Mouse (Mus musculus) liver, adult 2 months (tissue): Measurements from ENCODE around the gene Ell2. TPM values are rescaled to one million over a fixed set of nuclear protein-coding genes. Genes with fewer than 3 reads are reported as not detected.

ENCODE experiments used
- DNase-seq: peaks from one replicate; pipeline ENCODE4 v3.0.0-alpha.2; 2011; ENCODE audit warnings: low read depth, low spot score; ENCODE audit errors: extremely low read depth
- H3K27ac ChIP-seq: fragments of 200-500 bp; replicated peaks from 2 replicates; pipeline ENCODE4 v1.5.1; 2012; ENCODE audit warnings: low read depth, mild to moderate bottlenecking, control low read depth, inconsistent platforms, low read length; ENCODE audit not compliant: insufficient read depth
- H3K27me3 ChIP-seq: fragments of 200-500 bp; 2 replicates; pipeline ENCODE4 v1.6.1; 2012; ENCODE audit warnings: mild to moderate bottlenecking, moderate library complexity, low read length, inconsistent platforms; ENCODE audit not compliant: control insufficient read depth, insufficient read depth
- H3K36me3 ChIP-seq: fragments of 200-500 bp; 2 replicates; pipeline ENCODE4 v1.6.1; 2012; ENCODE audit warnings: low read length, inconsistent platforms; ENCODE audit not compliant: control insufficient read depth, insufficient read depth
- H3K4me1 ChIP-seq: fragments of 200-500 bp; 2 replicates; pipeline ENCODE4 v1.6.1; 2011; ENCODE audit warnings: low read length; ENCODE audit not compliant: control insufficient read depth, insufficient read depth
- H3K4me3 ChIP-seq: fragments of 200-500 bp; 2 replicates; pipeline ENCODE4 v1.5.1; 2011; ENCODE audit warnings: low read depth, mild to moderate bottlenecking, control low read depth, low read length, moderate library complexity; ENCODE audit not compliant: insufficient read depth
- H3K79me2 ChIP-seq: fragments of 200-500 bp; 2 replicates; pipeline ENCODE4 v1.6.1; 2012; ENCODE audit warnings: inconsistent platforms, mild to moderate bottlenecking, low read length, moderate library complexity; ENCODE audit not compliant: control insufficient read depth, insufficient read depth
- H3K9ac ChIP-seq: fragments of 200-500 bp; 2 replicates; pipeline ENCODE4 v1.6.1; 2012; ENCODE audit warnings: low read depth, mild to moderate bottlenecking, control low read depth, inconsistent platforms, low read length
- CTCF ChIP-seq: fragments of 200-500 bp; IDR thresholded peaks from 2 replicates; pipeline ENCODE4 v1.5.1; 2011; ENCODE audit warnings: low read depth, low read length, control low read depth
- POLR2A ChIP-seq: fragments of 200-500 bp; IDR thresholded peaks from 2 replicates; pipeline ENCODE4 v1.6.1; 2011; ENCODE audit warnings: low read length, control low read depth; ENCODE audit not compliant: insufficient read depth; ENCODE audit errors: extremely low read depth
- WGBS: fragments of 180-500 bp; shearing (Covaris S2); methylation state at CpG from one replicate; pipeline ENCODE4 v1.1.7; 2018; 5-methylcytosine and 5-hydroxymethylcytosine counted together
- polyA plus RNA-seq: library from polyadenylated mRNA; depleted of rRNA; stranded (reverse); fragments of >200 nt; gene quantifications from 2 replicates; pipeline ENCODE4 v1.2.3, GENCODE M21; 2012; rRNA removed
- total RNA-seq: library from RNA; depleted of rRNA; stranded (reverse); fragments of >200 nt; gene quantifications from 2 replicates; pipeline ENCODE4 v1.2.3, GENCODE M21; 2014; rRNA removed

Gene Ell2
- total and polyA plus RNA-seq, 2 experiments: 8.6 to 48.2 TPM

GRCm38 (mm10) chr13:75809957-75810356 is 103.4 kb downstream of the Ell2 start:
- H3K4me1 ChIP-seq: no peaks in the 10 kb centered on the region
- H3K27me3 ChIP-seq: no peaks in the 10 kb centered on the region
- no peak overlapping the region for H3K27ac ChIP-seq
- H3K36me3 ChIP-seq: no peaks in the 10 kb centered on the region
- WGBS: 100% methylated on average over 1 of the region's 1 CpGs
- no peaks in the 10 kb centered on the region for H3K79me2 ChIP-seq
- H3K4me3 ChIP-seq: no peak overlapping the region
- no peak for TF ChIP-seq CTCF
- no peak for TF ChIP-seq POLR2A
- no peak overlapping the region for H3K9ac ChIP-seq
- DNase-seq: no peak

GRCm38 (mm10) chr13:75817183-75817582 is 110.6 kb downstream of the Ell2 start:
- H3K4me3 ChIP-seq: no peak overlapping the region
- no peaks in the 10 kb centered on the region for H3K79me2 ChIP-seq
- H3K4me1 ChIP-seq: no peaks in the 10 kb centered on the region
- no peaks in the 10 kb centered on the region for H3K27me3 ChIP-seq
- no peak overlapping the region for H3K9ac ChIP-seq
- H3K27ac ChIP-seq: no peak overlapping the region
- DNase-seq: no peak
- TF ChIP-seq POLR2A: no peak
- TF ChIP-seq CTCF: no peak
- 97% methylated on average over 2 of the region's 2 CpGs for WGBS
- no peaks in the 10 kb centered on the region for H3K36me3 ChIP-seq

DNA sequence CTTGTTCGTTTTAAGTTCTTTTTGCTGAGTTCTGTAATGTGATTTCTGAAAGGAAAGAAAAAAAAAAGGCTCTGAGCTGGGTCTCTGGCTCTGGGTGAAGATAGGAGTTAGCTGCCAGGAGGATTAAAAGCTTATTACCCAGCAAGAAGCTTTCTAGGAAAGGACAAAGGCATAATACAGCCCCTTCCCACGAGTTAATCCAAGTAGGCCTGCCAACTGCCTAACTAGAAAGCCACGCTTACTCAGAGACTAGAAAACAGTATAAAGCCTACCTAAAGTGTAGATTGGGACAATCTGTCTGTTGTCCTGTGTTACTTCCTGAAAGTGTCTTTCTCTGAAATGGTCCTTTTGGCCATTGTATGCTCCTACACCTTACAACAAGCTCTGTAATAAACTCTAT is 111.9 kb downstream of the Ell2 start:
- no peak for DNase-seq
- Histone ChIP-seq H3K79me2 (no peaks in the 10 kb centered on the region), H3K27me3 (no peaks in the 10 kb centered on the region), H3K4me1 (no peaks in the 10 kb centered on the region), H3K27ac (no peak overlapping the region), H3K9ac (no peak overlapping the region), H3K4me3 (no peak overlapping the region), H3K36me3 (no peaks in the 10 kb centered on the region)
- TF ChIP-seq CTCF (no peak), POLR2A (no peak)
- WGBS: 60% methylated on average over 3 of the region's 3 CpGs

DNA sequence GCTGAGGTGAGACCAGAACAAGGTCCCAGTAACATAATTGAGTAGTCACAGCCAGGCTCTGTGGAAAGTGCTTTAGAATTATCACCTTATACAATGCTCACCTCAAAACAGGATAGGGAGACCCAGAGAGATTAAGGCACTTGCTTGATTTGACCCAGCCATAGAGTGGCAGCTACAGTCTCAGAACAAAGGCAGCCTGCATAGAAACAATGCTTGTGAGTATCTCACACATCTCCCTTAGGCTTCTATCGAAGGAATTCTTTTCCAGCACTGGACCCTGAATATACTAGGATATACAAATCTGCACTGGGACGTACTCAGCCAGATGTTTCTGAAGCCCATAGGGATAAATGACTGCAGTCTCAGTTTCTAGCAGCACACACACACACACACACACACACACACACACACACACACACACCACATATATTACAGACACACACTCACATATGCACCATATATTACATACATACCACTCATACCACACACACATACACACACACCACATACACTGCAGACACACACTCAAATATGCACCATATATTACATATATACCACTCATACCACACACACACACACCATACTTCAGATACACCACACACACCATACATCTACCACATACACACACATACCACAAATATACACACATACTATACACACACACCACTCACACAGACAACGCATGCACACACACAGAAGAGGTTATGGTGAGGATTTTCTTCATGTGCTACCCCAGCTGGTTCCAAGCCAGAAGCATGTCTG is 112.6 kb downstream of the Ell2 start:
- Histone ChIP-seq H3K27me3 (no peaks in the 10 kb centered on the region), H3K79me2 (no peaks in the 10 kb centered on the region), H3K9ac (no peak overlapping the region), H3K27ac (no peak overlapping the region), H3K4me1 (no peaks in the 10 kb centered on the region), H3K4me3 (no peak overlapping the region), H3K36me3 (no peaks in the 10 kb centered on the region)
- no peak for DNase-seq
- WGBS: 88% methylated on average over 3 of the region's 3 CpGs
- TF ChIP-seq CTCF (no peak), POLR2A (no peak)

DNA sequence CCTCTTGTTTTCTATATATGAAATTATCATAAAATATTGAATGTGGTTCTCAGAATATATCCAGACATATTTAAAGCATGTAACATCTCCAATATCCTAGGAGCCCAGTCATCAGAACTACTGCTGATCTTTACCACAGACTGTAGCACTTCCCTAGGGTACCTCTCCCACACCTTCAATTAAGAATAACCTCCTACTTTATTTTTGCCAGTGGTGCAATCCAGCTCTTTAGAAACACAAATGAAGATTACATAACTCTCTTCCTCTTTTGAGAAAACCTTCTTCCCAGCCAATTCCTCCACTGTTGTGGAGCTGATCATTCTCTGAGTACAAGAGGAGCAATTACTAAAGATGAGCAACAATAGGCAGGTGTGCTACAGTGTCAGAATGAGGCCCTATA is 113.3 kb downstream of the Ell2 start:
- Histone ChIP-seq H3K79me2 (no peaks in the 10 kb centered on the region), H3K4me3 (no peak overlapping the region), H3K9ac (no peak overlapping the region), H3K27ac (no peak overlapping the region), H3K4me1 (no peaks in the 10 kb centered on the region), H3K27me3 (no peaks in the 10 kb centered on the region), H3K36me3 (no peaks in the 10 kb centered on the region)
- no peak for DNase-seq
- TF ChIP-seq CTCF (no peak), POLR2A (no peak)

Other genes starting within 250 kb of the Ell2 start
- 63.6 and 86.8 TPM in 2 replicates for gene Glrx, start 133.1 kb downstream of the Ell2 start, total RNA-seq
- 41.4 and 59.6 TPM in 2 replicates for gene Glrx, start 133.1 kb downstream of the Ell2 start, polyA plus RNA-seq
- gene Rhobtb3, start 237.2 kb downstream of the Ell2 start, total RNA-seq: 4.3 and 8.5 TPM in 2 replicates
- 1.6 and 1.7 TPM in 2 replicates for gene Rhobtb3, start 237.2 kb downstream of the Ell2 start, polyA plus RNA-seq